Mouse (Mus musculus): ENCODE data around the gene Lrrc8b. TPM values are rescaled to one million over a fixed set of nuclear protein-coding genes. Genes with fewer than 3 reads are reported as not detected.

Gene Lrrc8b
- total RNA-seq, 1 experiment = 3.4 TPM

GRCm38 (mm10) chr5:105530576-105530975 lies 115.0 kb downstream of the Lrrc8b start:
- Histone ChIP-seq H3K9me3 (ENCODE audit: control insufficient read depth, insufficient read depth, low read depth, low read length) (no peaks in the 10 kb centered on the region), H3K4me1 (ENCODE audit: control insufficient read depth in 2 of 2, insufficient read depth in 2 of 2, low read length in 2 of 2, poor library complexity in 1 of 2) (peaks cover 1 to 2% of the 10 kb centered on the region in 2 experiments; a peak in 1 of 4 replicates), H3K27ac (ENCODE audit: insufficient read depth, low read depth, low read length, poor library complexity, severe bottlenecking) (no peak overlapping the region), H3K4me3 (ENCODE audit: insufficient read depth in 1 of 2, low read depth in 1 of 2, low read length in 2 of 2, poor library complexity in 1 of 2, severe bottlenecking in 1 of 2) (no peak overlapping the region), H3K9ac (ENCODE audit: insufficient read depth, low read depth, low read length, poor library complexity, severe bottlenecking) (no peak overlapping the region), H3K36me3 (ENCODE audit: control insufficient read depth, insufficient read depth, low read length, poor library complexity, severe bottlenecking) (no peaks in the 10 kb centered on the region)
- DNase-seq (ENCODE audit: low read depth, low spot score) = no peak
- in situ Hi-C loops (cut with MboI; ENCODE audit: low sequenced_read_pairs in 2 of 2, unreplicated experiment in 2 of 2) = no loop called here
- no peak for TF ChIP-seq CHD2 (IDR thresholded peaks at IDR 0.05; ENCODE audit: low read depth, low read length)
- TF ChIP-seq ZNF384 (IDR thresholded peaks at IDR 0.05; ENCODE audit: low read depth, low read length) = no peak
- no peak for TF ChIP-seq MAFK (IDR thresholded peaks at IDR 0.05; ENCODE audit: insufficient read depth, low read depth, low read length)
- TF ChIP-seq HCFC1 (IDR thresholded peaks at IDR 0.05; ENCODE audit: borderline replicate concordance, insufficient read depth, low read length) = no peak
- TF ChIP-seq ZC3H11A (IDR thresholded peaks at IDR 0.05; ENCODE audit: borderline replicate concordance, low read depth, low read length) = no peak

- in situ Hi-C loops (cut with MboI; ENCODE audit: low sequenced_read_pairs in 2 of 2, unreplicated experiment in 2 of 2) = no loop called here
- no peak for TF ChIP-seq ZC3H11A (IDR thresholded peaks at IDR 0.05; ENCODE audit: borderline replicate concordance, low read depth, low read length)
- H3K27ac ChIP-seq (ENCODE audit: insufficient read depth, low read depth, low read length, poor library complexity, severe bottlenecking) = no peak overlapping the region
These were observed 119.6 kb downstream of the Lrrc8b start for GRCm38 (mm10) chr5:105535186-105535585.

GRCm38 (mm10) chr5:105536172-105536571 lies 120.6 kb downstream of the Lrrc8b start:
- Histone ChIP-seq H3K4me1 (ENCODE audit: control insufficient read depth in 2 of 2, insufficient read depth in 2 of 2, low read length in 2 of 2, poor library complexity in 1 of 2) (peaks cover 1 to 8% of the 10 kb centered on the region in 2 experiments; a peak in 2 of 4 replicates), H3K9ac (ENCODE audit: insufficient read depth, low read depth, low read length, poor library complexity, severe bottlenecking) (no peak overlapping the region), H3K9me3 (ENCODE audit: control insufficient read depth, insufficient read depth, low read depth, low read length) (no peaks in the 10 kb centered on the region), H3K27ac (ENCODE audit: insufficient read depth, low read depth, low read length, poor library complexity, severe bottlenecking) (no peak overlapping the region), H3K36me3 (ENCODE audit: control insufficient read depth, insufficient read depth, low read length, poor library complexity, severe bottlenecking) (no peaks in the 10 kb centered on the region), H3K4me3 (ENCODE audit: insufficient read depth in 1 of 2, low read depth in 1 of 2, low read length in 2 of 2, poor library complexity in 1 of 2, severe bottlenecking in 1 of 2) (no peak overlapping the region)
- in situ Hi-C loops (cut with MboI; ENCODE audit: low sequenced_read_pairs in 2 of 2, unreplicated experiment in 2 of 2) = no loop called here
- TF ChIP-seq CHD2 (IDR thresholded peaks at IDR 0.05; ENCODE audit: low read depth, low read length) (no peak), MAFK (IDR thresholded peaks at IDR 0.05; ENCODE audit: insufficient read depth, low read depth, low read length) (no peak), ZC3H11A (IDR thresholded peaks at IDR 0.05; ENCODE audit: borderline replicate concordance, low read depth, low read length) (no peak), ZNF384 (IDR thresholded peaks at IDR 0.05; ENCODE audit: low read depth, low read length) (no peak)
- no peak for DNase-seq (ENCODE audit: low read depth, low spot score)

More at GRCm38 (mm10) chr5:105535186-105535585, 119.6 kb downstream of the Lrrc8b start:
- DNase-seq (ENCODE audit: low read depth, low spot score) = no peak
- peaks cover 1 to 8% of the 10 kb centered on the region in 2 experiments; a peak in 2 of 4 replicates for H3K4me1 ChIP-seq (ENCODE audit: control insufficient read depth in 2 of 2, insufficient read depth in 2 of 2, low read length in 2 of 2, poor library complexity in 1 of 2)
- H3K36me3 ChIP-seq (ENCODE audit: control insufficient read depth, insufficient read depth, low read length, poor library complexity, severe bottlenecking) = no peaks in the 10 kb centered on the region
- H3K9ac ChIP-seq (ENCODE audit: insufficient read depth, low read depth, low read length, poor library complexity, severe bottlenecking) = no peak overlapping the region
- H3K4me3 ChIP-seq (ENCODE audit: insufficient read depth in 1 of 2, low read depth in 1 of 2, low read length in 2 of 2, poor library complexity in 1 of 2, severe bottlenecking in 1 of 2) = no peak overlapping the region
- H3K9me3 ChIP-seq (ENCODE audit: control insufficient read depth, insufficient read depth, low read depth, low read length) = no peaks in the 10 kb centered on the region

- H3K36me3 ChIP-seq (ENCODE audit: control insufficient read depth, insufficient read depth, low read length, poor library complexity, severe bottlenecking) = no peaks in the 10 kb centered on the region
- peaks cover 1 to 8% of the 10 kb centered on the region in 2 experiments; a peak in 2 of 4 replicates for H3K4me1 ChIP-seq (ENCODE audit: control insufficient read depth in 2 of 2, insufficient read depth in 2 of 2, low read length in 2 of 2, poor library complexity in 1 of 2)
- no peak overlapping the region for H3K4me3 ChIP-seq (ENCODE audit: insufficient read depth in 1 of 2, low read depth in 1 of 2, low read length in 2 of 2, poor library complexity in 1 of 2, severe bottlenecking in 1 of 2)
- in situ Hi-C loops (cut with MboI; ENCODE audit: low sequenced_read_pairs in 2 of 2, unreplicated experiment in 2 of 2) = no loop called here
- no peak overlapping the region for H3K27ac ChIP-seq (ENCODE audit: insufficient read depth, low read depth, low read length, poor library complexity, severe bottlenecking)
- no peak for DNase-seq (ENCODE audit: low read depth, low spot score)
- TF ChIP-seq CHD2 (IDR thresholded peaks at IDR 0.05; ENCODE audit: low read depth, low read length) (no peak), MAFK (IDR thresholded peaks at IDR 0.05; ENCODE audit: insufficient read depth, low read depth, low read length) (no peak), ZC3H11A (IDR thresholded peaks at IDR 0.05; ENCODE audit: borderline replicate concordance, low read depth, low read length) (no peak), HCFC1 (IDR thresholded peaks at IDR 0.05; ENCODE audit: borderline replicate concordance, insufficient read depth, low read length) (no peak), ZNF384 (IDR thresholded peaks at IDR 0.05; ENCODE audit: low read depth, low read length) (no peak)
- no peak overlapping the region for H3K9ac ChIP-seq (ENCODE audit: insufficient read depth, low read depth, low read length, poor library complexity, severe bottlenecking)
- H3K9me3 ChIP-seq (ENCODE audit: control insufficient read depth, insufficient read depth, low read depth, low read length) = no peaks in the 10 kb centered on the region
These were observed 121.6 kb downstream of the Lrrc8b start for GRCm38 (mm10) chr5:105537101-105537723.

Other genes with a start within 250 kb of the Lrrc8b start
- 0.22 TPM in 1 of 2 replicates, not detected in the other for gene Gbp10, start 176.2 kb upstream of the Lrrc8b start, total RNA-seq (2012; rRNA removed)
- not detected in 2 replicates for gene Gm43302, start 122.1 kb upstream of the Lrrc8b start, total RNA-seq (2012; rRNA removed)
- gene Gbp6, start 122.1 kb upstream of the Lrrc8b start, total RNA-seq (2012; rRNA removed) = 0.11 TPM in 1 of 2 replicates, not detected in the other
- 8.4 and 9.4 TPM in 2 replicates for gene Lrrc8c, start 103.6 kb downstream of the Lrrc8b start, total RNA-seq (2012; rRNA removed)

All from ES-E14 (cell line).